Mouse (Mus musculus) brain, embryonic 14.5 days (tissue): ENCODE data around the gene Cadm4. TPM values are rescaled to one million over a fixed set of nuclear protein-coding genes. Genes with fewer than 3 reads are reported as not detected.
A peak's percentile ranks its signal among the peaks of the same experiment; 100 is the strongest.

Experiments used
- DNase-seq: peaks from one replicate; pipeline ENCODE4 v3.0.0-alpha.2; 2011; ENCODE audit warnings: low read depth
- CTCF ChIP-seq: fragments of 200-500 bp; IDR thresholded peaks from 2 replicates; pipeline ENCODE4 v1.5.1; 2012; ENCODE audit warnings: inconsistent platforms, mild to moderate bottlenecking, moderate library complexity, borderline replicate concordance; ENCODE audit not compliant: insufficient read depth, insufficient read length; ENCODE audit errors: extremely low read depth
- POLR2A ChIP-seq: fragments of 200-500 bp; IDR thresholded peaks from 2 replicates; pipeline ENCODE4 v1.6.1; 2012; ENCODE audit warnings: mild to moderate bottlenecking, inconsistent platforms, borderline replicate concordance; ENCODE audit not compliant: poor library complexity, insufficient read depth, insufficient read length, severe bottlenecking; ENCODE audit errors: extremely low read depth
- polyA plus RNA-seq: library from polyadenylated mRNA; depleted of rRNA; stranded (reverse); fragments of >200 nt; gene quantifications from 2 replicates; pipeline ENCODE4 v1.2.3, GENCODE M21; 2012

Gene Cadm4
- polyA plus RNA-seq, 1 experiment, result 268 TPM

GRCm38 (mm10) chr7:24485481-24485880 is 3.7 kb downstream of the Cadm4 start:
- no peak for DNase-seq
- no peak for TF ChIP-seq POLR2A

GRCm38 (mm10) chr7:24486654-24487130 is 4.9 kb downstream of the Cadm4 start:
- TF ChIP-seq CTCF (no peak), POLR2A (peak; percentile 13; the same call in 1 of the 2 replicates)
- DNase-seq, result peak; percentile 72

GRCm38 (mm10) chr7:24487403-24487802 is 5.6 kb downstream of the Cadm4 start:
- no peak for DNase-seq

GRCm38 (mm10) chr7:24488303-24488702 is 6.5 kb downstream of the Cadm4 start:
- no peak for TF ChIP-seq POLR2A
- TF ChIP-seq CTCF, result no peak
- DNase-seq, result no peak

More at GRCm38 (mm10) chr7:24487403-24487802, 5.6 kb downstream of the Cadm4 start:
- no peak for TF ChIP-seq POLR2A

DNA sequence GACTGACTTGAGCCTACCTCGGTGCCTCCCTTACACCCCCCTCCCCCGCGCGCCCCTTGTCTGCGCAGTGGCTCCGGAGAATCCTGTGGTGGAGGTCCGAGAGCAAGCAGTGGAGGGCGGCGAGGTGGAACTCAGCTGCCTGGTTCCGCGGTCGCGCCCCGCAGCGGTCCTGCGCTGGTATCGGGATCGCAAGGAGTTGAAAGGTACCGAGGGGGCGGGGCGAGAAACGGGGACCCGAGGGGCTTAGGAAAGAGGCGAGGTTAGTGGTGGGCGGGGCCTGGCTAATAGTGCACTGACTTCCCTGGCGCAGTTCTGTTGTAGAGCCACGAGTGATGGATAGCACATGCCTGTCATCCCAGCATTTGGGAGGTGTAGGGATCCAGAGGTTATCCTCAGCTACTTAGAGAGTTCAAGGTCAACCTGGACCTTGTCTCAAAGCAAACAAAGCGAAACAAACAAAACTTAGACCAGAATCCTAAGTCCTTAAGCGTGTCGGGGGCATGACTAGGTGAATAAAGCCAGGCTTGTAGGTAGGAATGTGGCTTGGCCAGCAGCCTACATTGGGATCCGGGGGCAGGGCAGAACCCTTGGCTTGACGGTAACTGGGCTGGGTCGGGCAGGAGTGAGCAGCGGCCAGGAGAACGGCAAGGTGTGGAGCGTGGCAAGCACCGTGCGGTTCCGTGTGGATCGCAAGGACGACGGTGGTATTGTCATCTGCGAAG is 18.2 kb downstream of the Cadm4 start:
- DNase-seq, result no peak

DNA sequence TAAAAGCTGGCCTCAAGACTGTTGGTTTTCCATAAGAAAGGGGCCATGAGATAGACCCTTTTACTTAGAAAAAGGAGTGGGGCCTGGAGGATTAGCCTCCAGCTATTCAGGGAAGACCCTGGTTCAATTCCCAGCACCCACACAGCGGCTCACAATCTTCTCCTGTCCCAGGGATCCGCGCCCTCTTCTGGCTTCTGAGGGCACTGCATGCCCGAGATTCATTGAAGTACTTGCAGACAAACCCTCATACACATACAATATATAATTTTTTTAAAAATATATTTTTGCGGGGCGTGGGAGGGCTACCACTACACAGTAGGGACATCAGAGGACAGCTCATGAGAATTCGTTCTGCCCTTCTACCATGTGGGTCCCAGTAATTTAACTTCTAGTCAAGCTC is 19.1 kb downstream of the Cadm4 start:
- no peak for DNase-seq
- TF ChIP-seq CTCF (peak; percentile 57; the same call in 1 of the 2 replicates), POLR2A (no peak)

More for the DNA sequence above, 18.2 kb downstream of the Cadm4 start:
- TF ChIP-seq CTCF (no peak), POLR2A (no peak)

DNA sequence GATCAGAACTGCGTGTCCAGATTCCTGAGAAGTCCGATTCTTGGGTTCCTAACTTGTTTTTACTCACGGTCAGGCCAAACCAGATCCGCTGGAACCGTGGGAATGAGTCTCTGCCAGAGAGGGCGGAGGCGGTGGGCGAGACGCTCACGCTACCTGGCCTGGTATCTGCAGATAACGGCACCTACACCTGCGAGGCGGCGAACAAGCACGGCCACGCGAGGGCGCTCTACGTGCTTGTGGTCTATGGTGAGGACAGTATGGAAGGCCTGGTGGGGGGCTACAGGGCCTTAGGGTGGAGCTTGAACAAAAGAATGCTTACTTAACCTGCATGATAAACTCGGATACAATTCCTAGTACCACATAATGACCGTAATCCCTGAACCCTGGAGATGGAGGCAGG is 19.7 kb downstream of the Cadm4 start:
- TF ChIP-seq POLR2A (no peak), CTCF (peak; percentile 30; the same call in 1 of the 2 replicates)
- no peak for DNase-seq

DNA sequence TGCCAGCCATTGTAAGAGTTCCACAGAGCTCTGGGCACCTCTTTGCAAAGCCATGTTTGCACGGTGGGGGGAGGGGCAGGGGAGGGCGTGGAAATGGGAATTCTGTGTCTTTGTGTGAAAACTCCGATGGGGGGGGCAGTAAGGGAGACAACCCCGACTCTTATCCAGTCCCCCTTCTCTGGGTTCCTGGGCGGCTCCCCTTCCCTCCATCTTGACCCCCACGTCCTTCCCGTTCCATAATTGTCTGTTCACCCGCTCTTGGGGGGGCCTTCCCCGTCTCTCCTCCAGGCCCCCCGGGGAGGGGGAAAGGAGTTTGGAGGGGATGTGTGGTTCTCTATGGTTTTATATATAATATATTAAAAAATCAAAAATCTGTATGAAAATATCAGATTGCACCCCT is 22.2 kb downstream of the Cadm4 start:
- TF ChIP-seq POLR2A (no peak), CTCF (no peak)
- no peak for DNase-seq

GRCm38 (mm10) chr7:24504868-24505267 is 23.0 kb downstream of the Cadm4 start:
- DNase-seq, result no peak
- TF ChIP-seq POLR2A, result no peak
- no peak for TF ChIP-seq CTCF

DNA sequence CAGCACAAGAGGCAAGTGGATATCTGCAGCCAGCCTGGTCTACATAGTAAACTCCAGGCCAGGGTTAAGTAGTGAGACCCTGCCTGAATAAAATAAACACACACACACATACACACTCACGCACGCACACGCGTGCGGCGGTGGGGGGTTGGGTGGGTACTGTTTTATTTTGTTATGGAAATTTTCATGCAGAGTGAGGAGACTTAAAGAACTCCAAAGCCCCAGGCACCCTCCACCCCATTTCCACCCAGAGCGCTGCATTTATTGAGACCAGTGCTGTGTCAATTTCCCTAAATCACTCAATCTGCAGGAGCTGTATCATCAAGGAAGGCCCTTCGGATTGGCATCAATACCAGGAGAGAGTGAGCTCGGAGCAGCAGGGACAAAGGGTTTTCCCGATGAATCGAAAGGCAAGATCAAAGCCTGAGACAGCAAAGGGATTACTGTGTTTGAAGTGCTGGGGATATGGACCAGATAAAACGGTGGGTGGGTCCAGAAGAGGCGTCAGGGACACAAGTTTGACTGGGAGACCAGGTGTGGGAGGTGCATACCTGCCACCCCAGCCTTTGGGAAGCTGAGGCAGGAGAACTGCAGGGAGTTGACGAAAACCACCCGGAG is 23.7 kb downstream of the Cadm4 start:
- DNase-seq, result peak; percentile 71
- TF ChIP-seq POLR2A, result no peak
- no peak for TF ChIP-seq CTCF

- TF ChIP-seq CTCF (no peak), POLR2A (no peak)
These were observed 24.2 kb downstream of the Cadm4 start for GRCm38 (mm10) chr7:24506065-24506459.

GRCm38 (mm10) chr7:24506476-24506837 is 24.6 kb downstream of the Cadm4 start:
- no peak for TF ChIP-seq CTCF
- no peak for TF ChIP-seq POLR2A
- DNase-seq, result peak; percentile 91

More at GRCm38 (mm10) chr7:24506065-24506459, 24.2 kb downstream of the Cadm4 start:
- no peak for DNase-seq
